In genomic region chr7:131112486-131112885, GRCm38 (mm10) we compare ENCODE assay signal across 8 mouse cellular contexts. TPM values are rescaled to one million over a fixed set of nuclear protein-coding genes. Genes with fewer than 3 reads are reported as not detected.
A peak's percentile ranks its signal among the peaks of the same experiment; 100 is the strongest.
DNase-seq lines count a peak whose midpoint lies in the region; ATAC-seq and TF ChIP-seq lines count a peak whose summit lies in the region.

No protein-coding gene starts in this region.

- H3K27ac ChIP-seq in heart, adult 2 months, result no peak overlapping the region
- no peak overlapping the region for H3K27ac ChIP-seq in heart, embryonic 11.5 days (ENCODE audit: low read depth, low read length)
- H3K27ac ChIP-seq in CH12.LX (ENCODE audit: insufficient read depth, low read depth), result no peak overlapping the region

- peak; percentile 16 for TF ChIP-seq RAD21 in CH12.LX (IDR thresholded peaks at IDR 0.05; ENCODE audit: low read depth, low read length)

- no peak overlapping the region for H3K9ac ChIP-seq in heart, adult 2 months (ENCODE audit: low read depth, low read length)
- no peak overlapping the region for H3K9ac ChIP-seq in heart, embryonic 11.5 days (ENCODE audit: low read depth, low read length)
- no peak overlapping the region for H3K9ac ChIP-seq in CH12.LX (ENCODE audit: insufficient read depth, low read depth)

- H3K9me3 ChIP-seq in heart, embryonic 11.5 days (replicated peaks; ENCODE audit: control insufficient read depth, low read length), result no peaks in the 10 kb centered on the region
- no peaks in the 10 kb centered on the region for H3K9me3 ChIP-seq in CH12.LX (replicated peaks; ENCODE audit: low read length)

- no peaks in the 10 kb centered on the region for H3K4me1 ChIP-seq in heart, adult 2 months (ENCODE audit: control insufficient read depth, insufficient read depth, low read length)
- peaks cover 8% of the 10 kb centered on the region for H3K4me1 ChIP-seq in heart, embryonic 11.5 days (ENCODE audit: control insufficient read depth, insufficient read depth, low read length)
- H3K4me1 ChIP-seq in CH12.LX (ENCODE audit: control insufficient read depth in 1 of 2, insufficient read depth in 2 of 2), result no peaks in the 10 kb centered on the region

- TF ChIP-seq POLR2A in heart, adult 2 months (IDR thresholded peaks at IDR 0.05; ENCODE audit: insufficient read depth, low read depth, low read length), result no peak
- no peak for TF ChIP-seq POLR2A in CH12.LX (IDR thresholded peaks at IDR 0.05; ENCODE audit: low read depth, low read length)

- intact Hi-C loops in heart, adult 2 months (cut with DNase I), result no loop called here

- in situ Hi-C loops in CH12.LX (cut with MboI; ENCODE audit: low pct_ligation_motif_present, low pct_unique_long_range_greater_than_20kb, low sequenced_read_pairs), result no loop called here

- no peak for DNase-seq in heart, adult 2 months
- peak; percentile 33 for DNase-seq in CH12.LX (ENCODE audit: extremely low read depth)
- peak; percentile 80 for DNase-seq in brain, adult 2 months (ENCODE audit: low read depth, low spot score)
- peak; percentile 64 for DNase-seq in forelimb bud, embryonic 11.5 days (ENCODE audit: low read depth, low spot score)
- DNase-seq in layer of hippocampus, postnatal 10 days (ENCODE audit: low spot score in 2 of 2), result peak; percentile 79 to 84
- DNase-seq in thymus, postnatal 14 days, result peak; percentile 69

- H3K4me3 ChIP-seq in heart, adult 2 months, result no peak overlapping the region
- no peak overlapping the region for H3K4me3 ChIP-seq in heart, embryonic 11.5 days (ENCODE audit: low read depth, low read length)
- no peak overlapping the region for H3K4me3 ChIP-seq in CH12.LX (replicated peaks in 1 of 3; ENCODE audit: low read depth in 2 of 3, low read length in 2 of 3, poor library complexity in 1 of 3)

- no peaks in the 10 kb centered on the region for H3K36me3 ChIP-seq in heart, adult 2 months (ENCODE audit: control insufficient read depth, insufficient read depth, low read length)
- no peaks in the 10 kb centered on the region for H3K36me3 ChIP-seq in heart, embryonic 11.5 days (ENCODE audit: control insufficient read depth, insufficient read depth, low read length)
- H3K36me3 ChIP-seq in CH12.LX (replicated peaks in 1 of 2; ENCODE audit: control insufficient read depth in 1 of 2, insufficient read depth in 1 of 2, low read length in 1 of 2), result no peaks in the 10 kb centered on the region

- no peaks in the 10 kb centered on the region for H3K27me3 ChIP-seq in heart, adult 2 months (ENCODE audit: control insufficient read depth, insufficient read depth, low read length)
- H3K27me3 ChIP-seq in heart, embryonic 11.5 days (ENCODE audit: control insufficient read depth, insufficient read depth, low read length), result no peaks in the 10 kb centered on the region
- H3K27me3 ChIP-seq in CH12.LX (replicated peaks), result peaks cover 92% of the 10 kb centered on the region

- TF ChIP-seq EP300 in heart, adult 2 months (IDR thresholded peaks at IDR 0.05; ENCODE audit: insufficient read depth, low read depth, low read length), result no peak
- no peak for TF ChIP-seq EP300 in CH12.LX (IDR thresholded peaks at IDR 0.05; ENCODE audit: low read length)

- TF ChIP-seq CTCF in heart, adult 2 months (IDR thresholded peaks at IDR 0.05), result peak; percentile 85
- peak; percentile 55 to 75 for TF ChIP-seq CTCF in CH12.LX (conservative IDR thresholded peaks at IDR 0.05 in 1 of 2, IDR thresholded peaks at IDR 0.05 in 1 of 2; ENCODE audit: low read depth in 2 of 2, low read length in 2 of 2)

- no peaks in the 10 kb centered on the region for H3K79me2 ChIP-seq in heart, adult 2 months (replicated peaks; ENCODE audit: control insufficient read depth, insufficient read depth, low read length)
- no peaks in the 10 kb centered on the region for H3K79me2 ChIP-seq in CH12.LX (replicated peaks; ENCODE audit: control insufficient read depth, extremely low read depth, insufficient read depth, poor library complexity, severe bottlenecking)

- no peak for ATAC-seq in heart, embryonic 11.5 days (replicated peaks; ENCODE audit: insufficient number of reproducible peaks, low FRiP score, low TSS enrichment)
- peak; percentile 73 for ATAC-seq in megakaryocyte progenitor cell, adult 5-6 weeks (replicated peaks; ENCODE audit: poor library complexity)

- 31% methylated on average over 3 of the region's 3 CpGs for WGBS in heart, adult 2 months
- WGBS in heart, embryonic 11.5 days (ENCODE audit: insufficient replicate concordance), result 27% methylated on average over 3 of the region's 3 CpGs

- dilution Hi-C loops in CH12.LX (cut with MboI; ENCODE audit: extremely low pct_ligation_motif_present, extremely low pct_unique_long_range_greater_than_20kb, low sequenced_read_pairs), result no loop called here

- H3K4me2 ChIP-seq in heart, embryonic 11.5 days, result no peak overlapping the region
- H3K4me2 ChIP-seq in CH12.LX (ENCODE audit: insufficient read depth, low read depth, poor library complexity, severe bottlenecking), result no peak overlapping the region

TF ChIP-seq in CH12.LX, 34 proteins besides CTCF, POLR2A, EP300 and RAD21:
- no peak for TF ChIP-seq ZNF384 (IDR thresholded peaks at IDR 0.05; ENCODE audit: low read depth, low read length)
- no peak for TF ChIP-seq MYC (IDR thresholded peaks at IDR 0.05; ENCODE audit: low read depth, low read length)
- TF ChIP-seq IRF4 (IDR thresholded peaks at IDR 0.05; ENCODE audit: low read depth, low read length), result no peak
- TF ChIP-seq USF1 (IDR thresholded peaks at IDR 0.05; ENCODE audit: low read depth, low read length), result no peak
- no peak for TF ChIP-seq JUN (IDR thresholded peaks at IDR 0.05; ENCODE audit: insufficient read depth, low read depth, low read length)
- TF ChIP-seq SMC3 (IDR thresholded peaks at IDR 0.05; ENCODE audit: low read depth, low read length), result peak; percentile 34
- TF ChIP-seq MAZ (IDR thresholded peaks at IDR 0.05; ENCODE audit: low read depth, low read length), result no peak
- TF ChIP-seq MAX (IDR thresholded peaks at IDR 0.05; ENCODE audit: low read length), result no peak
- no peak for TF ChIP-seq ETS1 (conservative IDR thresholded peaks at IDR 0.05; ENCODE audit: low read depth, low read length)
- no peak for TF ChIP-seq POLR2AphosphoS2 (IDR thresholded peaks at IDR 0.05; ENCODE audit: low read depth, low read length)
- TF ChIP-seq ZMIZ1 (IDR thresholded peaks at IDR 0.05; ENCODE audit: low read depth, low read length), result no peak
- no peak for TF ChIP-seq HCFC1 (IDR thresholded peaks at IDR 0.05; ENCODE audit: low read depth, low read length)
- TF ChIP-seq BHLHE40 (IDR thresholded peaks at IDR 0.05; ENCODE audit: low read depth, low read length), result 0 out of 2 replicates have a peak, but pooled peaks have one; percentile 9
- TF ChIP-seq ELF1 (IDR thresholded peaks at IDR 0.05; ENCODE audit: low read depth, low read length), result no peak
- TF ChIP-seq MEF2A (IDR thresholded peaks at IDR 0.05; ENCODE audit: borderline replicate concordance, low read depth, low read length), result no peak
- no peak for TF ChIP-seq MAFK (IDR thresholded peaks at IDR 0.05; ENCODE audit: insufficient replicate concordance, low read length)
- TF ChIP-seq ZC3H11A (IDR thresholded peaks at IDR 0.05; ENCODE audit: low read depth, low read length), result no peak
- TF ChIP-seq TCF12 (IDR thresholded peaks at IDR 0.05; ENCODE audit: low read depth, low read length), result no peak

RNA-seq across cellular contexts. Expression of gene 4933402N03Rik, which starts 33.6 kb away (rescaled TPM):
- total RNA-seq in heart, adult 2 months (2021), result not detected
- polyA plus RNA-seq in heart, adult 2 months (2012; rRNA removed), result not detected in 2 replicates
- not detected in 2 replicates for polyA plus RNA-seq in heart, embryonic 11.5 days (2014; fragmentation: Nextera tagmentation; extraction: Ambion mirVana)
- total RNA-seq in CH12.LX (2012; rRNA removed) (not detected in 2 replicates), CH12.LX (2014; rRNA removed) (not detected in 2 replicates)
- not detected in 2 replicates for polyA plus RNA-seq in CH12.LX (2012; ENCODE audit: insufficient read length, low read depth)
- not detected for total RNA-seq in layer of hippocampus, postnatal 10 days (2021)
- not detected in 2 replicates for total RNA-seq in megakaryocyte progenitor cell, adult 5-6 weeks (2015)
- not detected in 2 replicates for total RNA-seq in megakaryocyte progenitor cell, adult 5-6 weeks (2017)

Comparison
In these comparisons a context has a peak if more than half of its experiments do, and no peak if none do; other contexts are left out.
1. DNase-seq: peak in CH12.LX (single experiment), brain, adult 2 months (single experiment), forelimb bud, embryonic 11.5 days (single experiment), layer of hippocampus, postnatal 10 days (2 of 2) and thymus, postnatal 14 days (single experiment); none in heart, adult 2 months (0 of 2).